Mouse (Mus musculus): ENCODE data around the gene Asb13. TPM values are rescaled to one million over a fixed set of nuclear protein-coding genes. Genes with fewer than 3 reads are reported as not detected.

Gene Asb13
- polyA plus RNA-seq, 1 experiment from 2014 or later = 15.3 TPM

Other genes starting within 250 kb of the Asb13 start
- 414 and 419 TPM in 2 replicates for gene Gdi2, start 96.0 kb upstream of the Asb13 start, polyA plus RNA-seq (2015; fragmentation: Nextera tagmentation; extraction: Ambion mirVana)
- 11.4 and 12.9 TPM in 2 replicates for gene Fam208b, start 22.9 kb upstream of the Asb13 start, polyA plus RNA-seq (2015; fragmentation: Nextera tagmentation; extraction: Ambion mirVana)
- gene Calml3, start 170.3 kb downstream of the Asb13 start, polyA plus RNA-seq (2015; fragmentation: Nextera tagmentation; extraction: Ambion mirVana) = not detected in 2 replicates
- gene Calm4, start 203.7 kb downstream of the Asb13 start, polyA plus RNA-seq (2015; fragmentation: Nextera tagmentation; extraction: Ambion mirVana) = 0.17 and 0.18 TPM in 2 replicates
- not detected in 2 replicates for gene Calm5, start 220.1 kb downstream of the Asb13 start, polyA plus RNA-seq (2015; fragmentation: Nextera tagmentation; extraction: Ambion mirVana)